Mouse (Mus musculus): Measurements from ENCODE around the gene Map7d2.
"Not testable (repeated sequence)": the region's sequence is repeated elsewhere in the genome, so short reads cannot be mapped to it uniquely, and the experiment has no call there.

Map7d2 gene

GRCm38 (mm10) chrX:159414130-159414828 is at the start of gene Map7d2:
Gene Map7d2 (plus strand): TSS chrX:159414572.
- DNase-seq (ENCODE audit: low spot score in 2 of 2), result no peak

- peak; percentile 64 to 70 for DNase-seq (ENCODE audit: low spot score in 2 of 2)
Observed at GRCm38 (mm10) chrX:159371831-159372752, 42.3 kb upstream of the Map7d2 start, which contains the start of gene Eif1ax. Gene Eif1ax (plus strand): TSS chrX:159372178.

- DNase-seq (ENCODE audit: low spot score in 2 of 2), result no peak
Observed at GRCm38 (mm10) chrX:159372753-159373144, 41.6 kb upstream of the Map7d2 start.

GRCm38 (mm10) chrX:159387105-159387504 is 27.3 kb upstream of the Map7d2 start:
- no peak for DNase-seq (ENCODE audit: low spot score in 2 of 2)

- no peak for DNase-seq (ENCODE audit: low spot score in 2 of 2)
Observed at GRCm38 (mm10) chrX:159388953-159389352, 25.4 kb upstream of the Map7d2 start.

GRCm38 (mm10) chrX:159390347-159390962 is 23.9 kb upstream of the Map7d2 start:
- DNase-seq (ENCODE audit: low spot score in 2 of 2), result no peak

GRCm38 (mm10) chrX:159391239-159391638 is 23.1 kb upstream of the Map7d2 start:
- DNase-seq (ENCODE audit: low spot score in 2 of 2), result no peak

GRCm38 (mm10) chrX:159409253-159409652 is 5.1 kb upstream of the Map7d2 start:
- no peak for DNase-seq (ENCODE audit: low spot score in 2 of 2)

- DNase-seq (ENCODE audit: low spot score in 2 of 2), result peak in 1 of 2 experiments; percentile 60
Observed at GRCm38 (mm10) chrX:159414829-159415673, 679 bp downstream of the Map7d2 start.

GRCm38 (mm10) chrX:159430507-159430906 is 16.1 kb downstream of the Map7d2 start:
- DNase-seq (ENCODE audit: low spot score in 2 of 2), result not testable (repeated sequence)

GRCm38 (mm10) chrX:159442128-159442527 is 27.8 kb downstream of the Map7d2 start:
- DNase-seq (ENCODE audit: low spot score in 2 of 2), result no peak

GRCm38 (mm10) chrX:159447133-159447532 is 32.8 kb downstream of the Map7d2 start:
- no peak for DNase-seq (ENCODE audit: low spot score in 2 of 2)

- no peak for DNase-seq (ENCODE audit: low spot score in 2 of 2)
Observed at GRCm38 (mm10) chrX:159459006-159459654, 44.8 kb downstream of the Map7d2 start.

GRCm38 (mm10) chrX:159474799-159475198 is 60.4 kb downstream of the Map7d2 start:
- DNase-seq (ENCODE audit: low spot score in 2 of 2), result no peak

- DNase-seq (ENCODE audit: low spot score in 2 of 2), result not testable (repeated sequence)
Observed at GRCm38 (mm10) chrX:159478243-159478940, 64.0 kb downstream of the Map7d2 start.

- DNase-seq (ENCODE audit: low spot score in 2 of 2), result no peak
Observed at GRCm38 (mm10) chrX:159484247-159484646, 69.9 kb downstream of the Map7d2 start.

GRCm38 (mm10) chrX:159503181-159503580 is 88.8 kb downstream of the Map7d2 start:
- DNase-seq (ENCODE audit: low spot score in 2 of 2), result no peak

GRCm38 (mm10) chrX:159508331-159509036 is 94.1 kb downstream of the Map7d2 start:
- DNase-seq (ENCODE audit: low spot score in 2 of 2), result no peak

- no peak for DNase-seq (ENCODE audit: low spot score in 2 of 2)
Observed at GRCm38 (mm10) chrX:159509042-159509441, 94.7 kb downstream of the Map7d2 start.

Data from urinary bladder, postnatal 4 days (tissue).